Mouse (Mus musculus) stomach, postnatal 0 days (tissue): ENCODE measurements at regions not wholly inside any gene's neighbourhood (a gene's known extent, or its start where the extent isn't known, plus 50 kb on each side); places are given as distances from the start of the nearest gene placed in this dataset.

ENCODE experiments used
- ATAC-seq: fragments of 200-750 bp; cut with Nextera tagmentation; 2 replicates; pipeline ENCODE4 v1.8.0; 2017; ENCODE audit not compliant: low FRiP score, low TSS enrichment
- DNase-seq: peaks from one replicate; pipeline ENCODE4 v3.0.0-alpha.2; 2016; ENCODE audit warnings: low spot score
- H3K27ac ChIP-seq: fragments of 300-500 bp; sonication (generic); replicated peaks from 2 replicates; pipeline ENCODE4 v1.5.1; 2014; ENCODE audit warnings: mild to moderate bottlenecking, control low read depth
- H3K27me3 ChIP-seq: fragments of 300-500 bp; sonication (generic); 2 replicates; pipeline ENCODE4 v1.6.1; 2014; ENCODE audit warnings: low read length; ENCODE audit not compliant: control insufficient read depth, insufficient read depth
- H3K36me3 ChIP-seq: fragments of 300-500 bp; sonication (generic); 2 replicates; pipeline ENCODE4 v1.6.1; 2014; ENCODE audit warnings: low read length, mixed read lengths; ENCODE audit not compliant: control insufficient read depth, insufficient read depth
- H3K4me1 ChIP-seq: fragments of 300-500 bp; sonication (generic); replicated peaks from 2 replicates; pipeline ENCODE4 v1.6.1; 2014; ENCODE audit warnings: antibody characterized with exemption; ENCODE audit not compliant: control insufficient read depth, insufficient read depth
- H3K4me2 ChIP-seq: fragments of 300-500 bp; sonication (generic); replicated peaks from 2 replicates; pipeline ENCODE4 v1.6.1; 2014; ENCODE audit warnings: low read depth, mild to moderate bottlenecking, control low read depth, moderate library complexity
- H3K4me3 ChIP-seq: fragments of 300-500 bp; sonication (generic); 2 replicates; pipeline ENCODE4 v1.5.1; 2014; ENCODE audit warnings: low read depth, low read length, control low read depth
- H3K9ac ChIP-seq: fragments of 300-500 bp; sonication (generic); 2 replicates; pipeline ENCODE4 v1.6.1; 2014; ENCODE audit warnings: mild to moderate bottlenecking, low read length, control low read depth, mixed read lengths
- H3K9me3 ChIP-seq: fragments of 300-500 bp; sonication (generic); 2 replicates; pipeline ENCODE4 v1.6.1; 2016; ENCODE audit warnings: low read length; ENCODE audit not compliant: control insufficient read depth
- CTCF ChIP-seq: IDR thresholded peaks from 2 replicates; pipeline ENCODE4 v1.5.1; 2016; ENCODE audit warnings: antibody characterized with exemption, low read depth, mild to moderate bottlenecking, moderate library complexity
- EP300 ChIP-seq: optimal IDR thresholded peaks from 2 replicates; pipeline ENCODE3; 2016; ENCODE audit warnings: antibody characterized with exemption
- WGBS: fragments of 180-500 bp; shearing (Covaris S2); extraction: QIAGEN DNeasy Blood & Tissue Kit; methylation state at CpG from one replicate; pipeline ENCODE4 v1.1.7; 2014; 5-methylcytosine and 5-hydroxymethylcytosine counted together

GRCm38 (mm10) chrX:142470083-142470482 is 79.7 kb upstream of the Acsl4 start:
- H3K36me3 ChIP-seq: no peaks in the 10 kb centered on the region
- no peak overlapping the region for H3K27ac ChIP-seq
- H3K4me1 ChIP-seq: no peaks in the 10 kb centered on the region
- WGBS: 81% methylated on average over 1 of the region's 1 CpGs
- DNase-seq (no peak), ATAC-seq (no peak)
- H3K9ac ChIP-seq: no peak overlapping the region
- H3K4me2 ChIP-seq: no peak overlapping the region
- no peaks in the 10 kb centered on the region for H3K9me3 ChIP-seq
- H3K4me3 ChIP-seq: no peak overlapping the region
- TF ChIP-seq EP300 (no peak), CTCF (no peak)
- no peaks in the 10 kb centered on the region for H3K27me3 ChIP-seq

GRCm38 (mm10) chrX:142481203-142481815 is 91.0 kb upstream of the Acsl4 start:
- 72% methylated on average over 5 of the region's 5 CpGs for WGBS

GRCm38 (mm10) chrX:142488078-142488477 is 97.7 kb upstream of the Acsl4 start:
- WGBS: 79% methylated on average over 4 of the region's 4 CpGs
- DNase-seq: no peak
- H3K4me3 ChIP-seq: no peak overlapping the region
- no peaks in the 10 kb centered on the region for H3K36me3 ChIP-seq
- no peak overlapping the region for H3K9ac ChIP-seq
- no peak overlapping the region for H3K27ac ChIP-seq
- H3K27me3 ChIP-seq: no peaks in the 10 kb centered on the region
- no peak for TF ChIP-seq EP300
- no peak for TF ChIP-seq CTCF
- no peak overlapping the region for H3K4me2 ChIP-seq
- no peaks in the 10 kb centered on the region for H3K9me3 ChIP-seq
- H3K4me1 ChIP-seq: no peaks in the 10 kb centered on the region
- ATAC-seq: no peak

More at GRCm38 (mm10) chrX:142481203-142481815, 91.0 kb upstream of the Acsl4 start:
- no peak overlapping the region for H3K4me2 ChIP-seq
- no peak overlapping the region for H3K27ac ChIP-seq
- H3K27me3 ChIP-seq: no peaks in the 10 kb centered on the region
- H3K9ac ChIP-seq: no peak overlapping the region
- H3K4me3 ChIP-seq: no peak overlapping the region
- no peaks in the 10 kb centered on the region for H3K36me3 ChIP-seq
- no peaks in the 10 kb centered on the region for H3K9me3 ChIP-seq
- H3K4me1 ChIP-seq: no peaks in the 10 kb centered on the region
- TF ChIP-seq CTCF: no peak
- TF ChIP-seq EP300: no peak
- no peak for ATAC-seq
- DNase-seq: no peak

GRCm38 (mm10) chrX:142490093-142490717 is 99.9 kb upstream of the Acsl4 start:
- H3K9me3 ChIP-seq: no peaks in the 10 kb centered on the region
- 33% methylated on average over 8 of the region's 8 CpGs for WGBS
- H3K9ac ChIP-seq: no peak overlapping the region
- no peaks in the 10 kb centered on the region for H3K27me3 ChIP-seq
- H3K4me1 ChIP-seq: no peaks in the 10 kb centered on the region
- H3K36me3 ChIP-seq: no peaks in the 10 kb centered on the region
- no peak overlapping the region; the same call in 1 of the 2 replicates for H3K27ac ChIP-seq
- DNase-seq (peak; percentile 59), ATAC-seq (peak; percentile 90)
- H3K4me3 ChIP-seq: no peak overlapping the region
- no peak overlapping the region for H3K4me2 ChIP-seq
- no peak for TF ChIP-seq EP300
- no peak for TF ChIP-seq CTCF

- Histone ChIP-seq H3K27ac (no peak overlapping the region), H3K9ac (no peak overlapping the region), H3K36me3 (no peaks in the 10 kb centered on the region), H3K4me1 (no peaks in the 10 kb centered on the region), H3K4me3 (no peak overlapping the region), H3K4me2 (no peak overlapping the region), H3K9me3 (no peaks in the 10 kb centered on the region), H3K27me3 (no peaks in the 10 kb centered on the region)
- 58% methylated on average over 2 of the region's 2 CpGs for WGBS
- ATAC-seq: no peak
- TF ChIP-seq CTCF (no peak), EP300 (no peak)
- no peak for DNase-seq
These were observed 110.8 kb upstream of the Acsl4 start for GRCm38 (mm10) chrX:142501094-142501493.

- Histone ChIP-seq H3K36me3 (no peaks in the 10 kb centered on the region), H3K9me3 (no peaks in the 10 kb centered on the region), H3K27ac (no peak overlapping the region), H3K4me2 (no peak overlapping the region), H3K27me3 (no peaks in the 10 kb centered on the region), H3K4me3 (no peak overlapping the region), H3K4me1 (no peaks in the 10 kb centered on the region), H3K9ac (no peak overlapping the region)
- no peak for ATAC-seq
- no peak for TF ChIP-seq CTCF
- no peak for TF ChIP-seq EP300
- no peak for DNase-seq
- WGBS: 77% methylated on average over 2 of the region's 2 CpGs
These were observed 114.6 kb upstream of the Acsl4 start for GRCm38 (mm10) chrX:142504962-142505361.
